Mouse (Mus musculus): ENCODE data around the gene Ubac1. TPM values are rescaled to one million over a fixed set of nuclear protein-coding genes. Genes with fewer than 3 reads are reported as not detected.
A peak's percentile ranks its signal among the peaks of the same experiment; 100 is the strongest.

Ubac1 gene
- total and polyA plus RNA-seq, 2 experiments = 23.9 to 25.4 TPM

- 60% methylated on average over 6 of the region's 6 CpGs for WGBS
- Histone ChIP-seq H3K79me2 (ENCODE audit: control insufficient read depth, insufficient read depth, low read length) (no peaks in the 10 kb centered on the region), H3K27ac (replicated peaks; ENCODE audit: insufficient read depth, low read depth, low read length) (no peak overlapping the region), H3K9ac (ENCODE audit: low read depth, low read length) (no peak overlapping the region), H3K4me3 (ENCODE audit: insufficient read depth, low read depth, low read length) (no peak overlapping the region), H3K27me3 (ENCODE audit: control insufficient read depth, insufficient read depth, low read length) (no peaks in the 10 kb centered on the region; the same call in 1 of the 2 replicates), H3K4me1 (ENCODE audit: control insufficient read depth, insufficient read depth, low read length) (no peaks in the 10 kb centered on the region), H3K36me3 (ENCODE audit: control insufficient read depth, insufficient read depth, low read length) (no peaks in the 10 kb centered on the region)
- no peak for DNase-seq (ENCODE audit: extremely low read depth, low read depth, low spot score)
- TF ChIP-seq CTCF (IDR thresholded peaks at IDR 0.05; ENCODE audit: low read depth, low read length) = no peak
- no peak for TF ChIP-seq POLR2A (IDR thresholded peaks at IDR 0.05; ENCODE audit: extremely low read depth, insufficient read depth, low read length)
Measured at GRCm38 (mm10) chr2:26037386-26037785, 15.8 kb upstream of the Ubac1 start.

GRCm38 (mm10) chr2:26034344-26035050 is 12.9 kb upstream of the Ubac1 start:
- Histone ChIP-seq H3K36me3 (ENCODE audit: control insufficient read depth, insufficient read depth, low read length) (no peaks in the 10 kb centered on the region), H3K9ac (ENCODE audit: low read depth, low read length) (no peak overlapping the region), H3K79me2 (ENCODE audit: control insufficient read depth, insufficient read depth, low read length) (no peaks in the 10 kb centered on the region), H3K27me3 (ENCODE audit: control insufficient read depth, insufficient read depth, low read length) (no peaks in the 10 kb centered on the region), H3K4me1 (ENCODE audit: control insufficient read depth, insufficient read depth, low read length) (no peaks in the 10 kb centered on the region), H3K27ac (replicated peaks; ENCODE audit: insufficient read depth, low read depth, low read length) (no peak overlapping the region), H3K4me3 (ENCODE audit: insufficient read depth, low read depth, low read length) (no peak overlapping the region)
- no peak for DNase-seq (ENCODE audit: extremely low read depth, low read depth, low spot score)
- 76% methylated on average over 15 of the region's 15 CpGs for WGBS
- no peak for TF ChIP-seq CTCF (IDR thresholded peaks at IDR 0.05; ENCODE audit: low read depth, low read length)
- TF ChIP-seq POLR2A (IDR thresholded peaks at IDR 0.05; ENCODE audit: extremely low read depth, insufficient read depth, low read length) = no peak

GRCm38 (mm10) chr2:26030288-26030687 is 8.7 kb upstream of the Ubac1 start:
- no peak overlapping the region for H3K4me3 ChIP-seq (ENCODE audit: insufficient read depth, low read depth, low read length)
- no peak for DNase-seq (ENCODE audit: extremely low read depth, low read depth, low spot score)
- 62% methylated on average over 3 of the region's 3 CpGs for WGBS
- no peaks in the 10 kb centered on the region for H3K27me3 ChIP-seq (ENCODE audit: control insufficient read depth, insufficient read depth, low read length)
- no peaks in the 10 kb centered on the region for H3K4me1 ChIP-seq (ENCODE audit: control insufficient read depth, insufficient read depth, low read length)
- TF ChIP-seq POLR2A (IDR thresholded peaks at IDR 0.05; ENCODE audit: extremely low read depth, insufficient read depth, low read length) (no peak), CTCF (IDR thresholded peaks at IDR 0.05; ENCODE audit: low read depth, low read length) (peak; percentile 49)
- no peak overlapping the region for H3K9ac ChIP-seq (ENCODE audit: low read depth, low read length)
- no peaks in the 10 kb centered on the region for H3K79me2 ChIP-seq (ENCODE audit: control insufficient read depth, insufficient read depth, low read length)
- H3K36me3 ChIP-seq (ENCODE audit: control insufficient read depth, insufficient read depth, low read length) = no peaks in the 10 kb centered on the region
- H3K27ac ChIP-seq (replicated peaks; ENCODE audit: insufficient read depth, low read depth, low read length) = no peak overlapping the region

GRCm38 (mm10) chr2:26024138-26025075 is 2.9 kb upstream of the Ubac1 start:
- no peak overlapping the region for H3K4me3 ChIP-seq (ENCODE audit: insufficient read depth, low read depth, low read length)
- no peak overlapping the region for H3K27ac ChIP-seq (replicated peaks; ENCODE audit: insufficient read depth, low read depth, low read length)
- WGBS = 36% methylated on average over 4 of the region's 4 CpGs
- no peak overlapping the region for H3K9ac ChIP-seq (ENCODE audit: low read depth, low read length)
- peak; percentile 46; the same call in 1 of the 2 replicates for TF ChIP-seq CTCF (IDR thresholded peaks at IDR 0.05; ENCODE audit: low read depth, low read length)
- no peak for TF ChIP-seq POLR2A (IDR thresholded peaks at IDR 0.05; ENCODE audit: extremely low read depth, insufficient read depth, low read length)
- peaks cover 12% of the 10 kb centered on the region; the same call in 1 of the 2 replicates for H3K4me1 ChIP-seq (ENCODE audit: control insufficient read depth, insufficient read depth, low read length)
- H3K79me2 ChIP-seq (ENCODE audit: control insufficient read depth, insufficient read depth, low read length) = peaks cover 7% of the 10 kb centered on the region
- H3K36me3 ChIP-seq (ENCODE audit: control insufficient read depth, insufficient read depth, low read length) = no peaks in the 10 kb centered on the region
- peak; percentile 19 for DNase-seq (ENCODE audit: extremely low read depth, low read depth, low spot score)
- no peaks in the 10 kb centered on the region for H3K27me3 ChIP-seq (ENCODE audit: control insufficient read depth, insufficient read depth, low read length)

GRCm38 (mm10) chr2:26022626-26023025 is 1.1 kb upstream of the Ubac1 start:
- WGBS = 86% methylated on average over 1 of the region's 1 CpGs
- no peak for TF ChIP-seq CTCF (IDR thresholded peaks at IDR 0.05; ENCODE audit: low read depth, low read length)
- TF ChIP-seq POLR2A (IDR thresholded peaks at IDR 0.05; ENCODE audit: extremely low read depth, insufficient read depth, low read length) = no peak
- DNase-seq (ENCODE audit: extremely low read depth, low read depth, low spot score) = no peak
- Histone ChIP-seq H3K9ac (ENCODE audit: low read depth, low read length) (no peak overlapping the region), H3K27ac (replicated peaks; ENCODE audit: insufficient read depth, low read depth, low read length) (no peak overlapping the region), H3K79me2 (ENCODE audit: control insufficient read depth, insufficient read depth, low read length) (peaks cover 12% of the 10 kb centered on the region), H3K4me3 (ENCODE audit: insufficient read depth, low read depth, low read length) (no peak overlapping the region), H3K36me3 (ENCODE audit: control insufficient read depth, insufficient read depth, low read length) (no peaks in the 10 kb centered on the region), H3K27me3 (ENCODE audit: control insufficient read depth, insufficient read depth, low read length) (no peaks in the 10 kb centered on the region), H3K4me1 (ENCODE audit: control insufficient read depth, insufficient read depth, low read length) (peaks cover 12% of the 10 kb centered on the region; the same call in 1 of the 2 replicates)

Measured in liver, adult 2 months (tissue).